Mouse (Mus musculus): Measurements from ENCODE around the gene Atf6. TPM values are rescaled to one million over a fixed set of nuclear protein-coding genes. Genes with fewer than 3 reads are reported as not detected.

Atf6 gene
- polyA plus RNA-seq, 1 experiment, result 23.7 TPM

DNA sequence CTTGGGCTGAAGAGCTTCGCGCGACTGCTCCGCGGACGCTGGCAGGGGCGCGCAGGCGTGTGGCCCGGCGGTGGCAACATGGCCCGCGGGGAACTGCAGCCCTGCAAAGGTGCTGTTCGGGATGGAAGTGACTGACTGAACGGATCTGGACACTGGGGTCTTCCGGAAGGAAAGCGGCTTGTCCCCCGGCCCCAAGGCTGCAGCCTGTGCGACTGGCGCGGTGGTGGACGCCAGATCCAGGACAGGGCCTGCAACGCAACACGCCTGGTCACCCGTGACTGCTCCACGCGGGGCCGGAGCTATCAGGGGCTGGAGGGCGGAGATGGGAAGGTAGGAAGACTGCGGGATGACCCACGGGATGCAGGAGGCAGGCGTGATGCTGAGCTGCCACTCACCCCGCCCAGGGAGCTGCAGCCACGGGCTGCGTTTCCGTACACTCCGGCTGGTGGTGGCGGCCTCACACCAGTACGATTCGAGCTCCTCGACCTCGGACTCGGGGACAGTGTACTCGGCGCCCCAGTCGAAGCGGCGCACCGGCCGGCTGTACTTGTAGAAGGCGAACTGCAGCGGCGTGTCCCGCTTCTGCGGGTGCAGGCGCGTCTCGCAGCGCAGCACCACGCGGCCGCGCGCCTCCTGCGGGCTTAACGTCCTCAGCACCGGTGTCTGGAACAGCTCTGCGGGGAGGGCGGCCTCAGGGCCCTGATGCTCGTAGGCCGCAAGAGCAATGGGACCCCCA is 40.1 kb upstream of the Atf6 start:
- no peaks in the 10 kb centered on the region for H3K36me3 ChIP-seq (ENCODE audit: control insufficient read depth, insufficient read depth, low read length, poor library complexity, severe bottlenecking)
- no peaks in the 10 kb centered on the region for H3K27me3 ChIP-seq (ENCODE audit: control insufficient read depth, insufficient read depth, low read length, poor library complexity, severe bottlenecking)
- 0 out of 2 replicates have a peak overlapping the region, but pooled peaks have one; percentile 1 for H3K9ac ChIP-seq (ENCODE audit: low read depth, poor library complexity, severe bottlenecking)
- H3K4me3 ChIP-seq (ENCODE audit: low read depth, low read length), result peak overlapping the region; percentile 48
- no peak for TF ChIP-seq POLR2A (IDR thresholded peaks at IDR 0.05; ENCODE audit: insufficient read depth, low read length)
- no peak for TF ChIP-seq EP300 (IDR thresholded peaks at IDR 0.05; ENCODE audit: insufficient read depth, low read depth, low read length)
- TF ChIP-seq CTCF (IDR thresholded peaks at IDR 0.05; ENCODE audit: low read depth, low read length), result no peak
- H3K9me3 ChIP-seq (replicated peaks; ENCODE audit: control insufficient read depth, insufficient read depth, low read length, poor library complexity, severe bottlenecking), result no peaks in the 10 kb centered on the region
- H3K27ac ChIP-seq (ENCODE audit: insufficient read depth, low read length), result no peak overlapping the region
- no peaks in the 10 kb centered on the region for H3K4me1 ChIP-seq (ENCODE audit: control insufficient read depth, insufficient read depth, low read length)

DNA sequence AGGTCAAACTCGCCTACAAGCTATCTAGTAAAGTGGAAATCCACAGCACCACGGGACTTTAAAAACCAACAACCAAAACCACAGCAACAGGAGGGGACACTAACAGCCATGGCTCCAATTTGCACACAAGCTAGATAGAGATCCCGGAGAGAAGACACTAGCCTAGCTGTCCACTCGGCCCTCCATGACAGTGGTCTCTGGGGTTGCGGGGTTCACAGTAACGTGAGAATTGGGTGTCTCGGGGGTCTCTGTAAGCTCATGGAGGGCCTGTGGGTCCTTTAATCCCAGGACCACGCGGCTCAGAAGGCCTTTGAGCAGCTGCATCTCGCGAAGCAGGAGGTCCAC is 39.5 kb upstream of the Atf6 start:
- Histone ChIP-seq H3K9me3 (replicated peaks; ENCODE audit: control insufficient read depth, insufficient read depth, low read length, poor library complexity, severe bottlenecking) (no peaks in the 10 kb centered on the region), H3K36me3 (ENCODE audit: control insufficient read depth, insufficient read depth, low read length, poor library complexity, severe bottlenecking) (no peaks in the 10 kb centered on the region), H3K9ac (ENCODE audit: low read depth, poor library complexity, severe bottlenecking) (0 out of 2 replicates have a peak overlapping the region, but pooled peaks have one; percentile 1), H3K4me3 (ENCODE audit: low read depth, low read length) (peak overlapping the region; percentile 48; the same call in 1 of the 2 replicates), H3K4me1 (ENCODE audit: control insufficient read depth, insufficient read depth, low read length) (no peaks in the 10 kb centered on the region), H3K27ac (ENCODE audit: insufficient read depth, low read length) (no peak overlapping the region), H3K27me3 (ENCODE audit: control insufficient read depth, insufficient read depth, low read length, poor library complexity, severe bottlenecking) (no peaks in the 10 kb centered on the region)
- TF ChIP-seq POLR2A (IDR thresholded peaks at IDR 0.05; ENCODE audit: insufficient read depth, low read length) (no peak), CTCF (IDR thresholded peaks at IDR 0.05; ENCODE audit: low read depth, low read length) (no peak), EP300 (IDR thresholded peaks at IDR 0.05; ENCODE audit: insufficient read depth, low read depth, low read length) (no peak)

DNA sequence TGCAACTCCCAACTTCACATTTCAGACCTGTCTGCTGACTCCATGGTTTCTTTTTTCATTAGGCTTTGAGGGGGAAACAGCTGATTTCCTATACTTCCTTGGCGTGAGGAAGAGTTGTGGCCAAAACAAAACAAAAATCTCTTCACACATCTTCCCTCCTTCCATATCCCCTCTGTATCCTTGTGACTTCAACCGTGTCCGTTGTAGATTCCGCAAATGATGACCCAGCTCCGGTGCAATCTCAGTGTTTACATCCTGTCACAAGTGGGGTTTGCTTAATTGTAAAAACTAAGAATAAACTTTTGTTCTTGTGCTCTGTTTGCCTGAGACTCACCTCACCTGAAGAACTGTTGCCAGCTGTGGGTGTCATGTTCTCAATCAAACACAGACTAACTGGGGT is 35.9 kb upstream of the Atf6 start:
- Histone ChIP-seq H3K4me3 (ENCODE audit: low read depth, low read length) (no peak overlapping the region), H3K27me3 (ENCODE audit: control insufficient read depth, insufficient read depth, low read length, poor library complexity, severe bottlenecking) (no peaks in the 10 kb centered on the region), H3K9me3 (replicated peaks; ENCODE audit: control insufficient read depth, insufficient read depth, low read length, poor library complexity, severe bottlenecking) (no peaks in the 10 kb centered on the region), H3K27ac (ENCODE audit: insufficient read depth, low read length) (no peak overlapping the region), H3K4me1 (ENCODE audit: control insufficient read depth, insufficient read depth, low read length) (no peaks in the 10 kb centered on the region), H3K9ac (ENCODE audit: low read depth, poor library complexity, severe bottlenecking) (no peak overlapping the region), H3K36me3 (ENCODE audit: control insufficient read depth, insufficient read depth, low read length, poor library complexity, severe bottlenecking) (no peaks in the 10 kb centered on the region)
- TF ChIP-seq EP300 (IDR thresholded peaks at IDR 0.05; ENCODE audit: insufficient read depth, low read depth, low read length) (no peak), POLR2A (IDR thresholded peaks at IDR 0.05; ENCODE audit: insufficient read depth, low read length) (no peak), CTCF (IDR thresholded peaks at IDR 0.05; ENCODE audit: low read depth, low read length) (no peak)

DNA sequence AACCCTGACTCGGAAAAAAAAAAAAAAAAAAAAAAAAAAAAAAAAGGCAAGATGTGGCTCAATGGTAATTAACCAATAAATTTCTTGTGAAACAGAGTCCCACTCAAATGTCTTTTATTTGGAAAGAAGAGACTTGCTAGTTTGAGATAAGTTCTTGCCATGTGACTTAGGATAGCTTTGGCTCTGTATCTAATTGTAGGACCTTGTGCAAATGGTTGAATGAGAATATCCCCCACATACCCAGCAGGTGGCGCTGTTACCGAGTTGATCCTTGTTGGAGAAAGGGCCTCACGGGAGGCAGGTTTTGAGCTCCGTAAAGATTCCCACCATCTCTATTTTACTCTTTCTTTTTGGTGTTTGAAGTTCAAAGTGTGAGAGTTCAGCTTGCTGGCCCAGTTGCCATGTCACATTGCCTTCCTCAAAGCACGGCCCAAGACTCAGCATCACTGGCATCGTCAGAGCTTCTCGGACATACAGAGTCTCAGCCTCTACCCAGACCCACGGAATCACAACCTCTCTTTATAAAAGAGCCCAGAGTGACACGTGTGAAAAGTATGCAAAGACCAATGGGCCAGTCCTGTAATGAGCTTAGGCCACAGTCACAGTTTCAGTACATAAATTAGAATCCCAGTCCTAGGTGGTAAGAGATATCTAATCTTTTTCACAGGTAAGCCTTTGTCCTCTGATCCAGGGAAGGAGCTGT is 34.1 kb upstream of the Atf6 start:
- Histone ChIP-seq H3K27ac (ENCODE audit: insufficient read depth, low read length) (no peak overlapping the region), H3K27me3 (ENCODE audit: control insufficient read depth, insufficient read depth, low read length, poor library complexity, severe bottlenecking) (no peaks in the 10 kb centered on the region), H3K4me1 (ENCODE audit: control insufficient read depth, insufficient read depth, low read length) (no peaks in the 10 kb centered on the region), H3K9me3 (replicated peaks; ENCODE audit: control insufficient read depth, insufficient read depth, low read length, poor library complexity, severe bottlenecking) (no peaks in the 10 kb centered on the region), H3K36me3 (ENCODE audit: control insufficient read depth, insufficient read depth, low read length, poor library complexity, severe bottlenecking) (no peaks in the 10 kb centered on the region), H3K4me3 (ENCODE audit: low read depth, low read length) (no peak overlapping the region), H3K9ac (ENCODE audit: low read depth, poor library complexity, severe bottlenecking) (no peak overlapping the region; the same call in 1 of the 2 replicates)
- no peak for TF ChIP-seq EP300 (IDR thresholded peaks at IDR 0.05; ENCODE audit: insufficient read depth, low read depth, low read length)
- TF ChIP-seq POLR2A (IDR thresholded peaks at IDR 0.05; ENCODE audit: insufficient read depth, low read length), result no peak
- peak; percentile 75 for TF ChIP-seq CTCF (IDR thresholded peaks at IDR 0.05; ENCODE audit: low read depth, low read length)

DNA sequence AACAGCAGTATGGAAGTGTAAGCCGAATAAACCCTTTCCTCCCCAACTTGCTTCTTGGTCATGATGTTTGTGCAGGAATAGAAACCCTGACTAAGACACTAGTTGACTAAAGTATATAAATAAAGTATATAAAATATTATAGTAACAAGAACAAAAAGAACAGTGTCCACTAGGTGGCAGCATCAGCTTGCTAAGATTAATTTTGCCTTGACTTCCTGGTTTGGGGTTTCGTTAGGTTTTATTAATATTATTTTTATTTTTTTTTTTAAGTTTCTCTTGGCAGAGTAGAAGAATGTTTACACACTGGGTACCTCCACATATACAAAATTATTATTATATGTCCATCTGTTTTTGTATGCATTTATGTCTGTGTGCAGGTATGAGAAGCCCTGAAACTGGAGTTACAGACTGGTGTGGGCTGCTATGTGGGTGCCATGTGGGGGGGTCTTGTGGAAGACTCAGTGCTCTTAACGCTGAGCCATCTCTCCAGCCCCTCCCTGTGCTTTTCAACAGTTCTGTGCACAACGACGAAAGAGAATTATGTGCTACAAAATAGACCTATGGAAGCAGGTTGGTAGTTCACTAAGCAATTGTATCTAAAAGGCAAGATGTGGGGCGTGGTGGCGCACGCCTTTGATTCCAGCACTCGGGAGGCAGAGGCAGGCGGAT is 33.4 kb upstream of the Atf6 start:
- Histone ChIP-seq H3K36me3 (ENCODE audit: control insufficient read depth, insufficient read depth, low read length, poor library complexity, severe bottlenecking) (no peaks in the 10 kb centered on the region), H3K4me3 (ENCODE audit: low read depth, low read length) (peak overlapping the region; percentile 18; the same call in 1 of the 2 replicates), H3K4me1 (ENCODE audit: control insufficient read depth, insufficient read depth, low read length) (no peaks in the 10 kb centered on the region), H3K9me3 (replicated peaks; ENCODE audit: control insufficient read depth, insufficient read depth, low read length, poor library complexity, severe bottlenecking) (no peaks in the 10 kb centered on the region), H3K27me3 (ENCODE audit: control insufficient read depth, insufficient read depth, low read length, poor library complexity, severe bottlenecking) (no peaks in the 10 kb centered on the region), H3K27ac (ENCODE audit: insufficient read depth, low read length) (no peak overlapping the region), H3K9ac (ENCODE audit: low read depth, poor library complexity, severe bottlenecking) (no peak overlapping the region)
- TF ChIP-seq CTCF (IDR thresholded peaks at IDR 0.05; ENCODE audit: low read depth, low read length) (no peak), EP300 (IDR thresholded peaks at IDR 0.05; ENCODE audit: insufficient read depth, low read depth, low read length) (no peak), POLR2A (IDR thresholded peaks at IDR 0.05; ENCODE audit: insufficient read depth, low read length) (no peak)
